In the genomic region with DNA sequence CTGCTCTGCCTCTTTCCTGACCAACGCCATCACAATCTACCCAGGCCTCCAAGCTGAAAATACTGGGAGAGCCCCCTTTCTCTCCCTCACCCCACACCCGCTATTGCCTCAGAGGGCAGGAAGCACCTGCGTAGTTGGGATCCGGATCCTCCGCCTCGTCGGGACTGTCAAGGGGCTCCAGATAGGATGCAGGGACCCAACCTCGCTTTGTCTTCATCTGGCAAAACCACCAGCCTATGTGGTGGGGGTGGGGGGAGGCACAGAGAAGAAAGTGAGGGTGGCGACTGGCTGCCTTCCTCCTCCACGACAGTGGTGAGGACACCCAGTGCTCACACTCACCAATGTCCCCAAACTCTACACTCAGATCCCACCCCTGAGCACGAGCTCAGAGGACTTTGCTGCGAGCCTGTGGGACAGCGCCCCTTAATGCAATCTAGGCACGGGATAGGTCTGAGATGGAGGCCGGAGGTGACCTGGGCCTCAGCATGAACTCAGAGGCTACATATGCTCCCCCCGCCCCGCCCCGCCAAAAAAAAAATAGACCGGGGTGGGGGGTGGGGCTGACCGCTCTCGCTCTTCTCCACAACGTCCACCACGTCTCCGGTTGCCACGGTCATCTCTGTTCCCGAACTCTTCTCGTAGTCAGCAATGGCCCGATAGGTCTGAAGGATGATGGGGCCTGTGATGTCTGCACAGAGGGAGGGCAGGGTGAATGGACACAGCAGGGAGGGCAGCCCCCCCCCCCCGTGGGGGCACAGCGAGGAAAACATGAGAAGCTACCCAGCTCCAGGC, we compare ENCODE assay signal across 25 mouse cellular contexts. TPM values are rescaled to one million over a fixed set of nuclear protein-coding genes. Genes with fewer than 3 reads are reported as not detected.
DNase-seq lines count a peak whose midpoint lies in the region; ATAC-seq lines count a peak whose summit lies in the region.
"Had no signal": no experiment of that assay in that cellular context is flagged by ENCODE, and none has a peak within 500 bp of the region (broad histone marks: within the 10 kb centered on the region; RNA-seq: fewer than 3 reads in every experiment).

No protein-coding gene starts in this region.

- no peak for ATAC-seq in kidney, embryonic 16.5 days (ENCODE audit: low FRiP score, low TSS enrichment)
- peak; percentile 38 to 44 for ATAC-seq in hematopoietic stem cell, adult 5-6 weeks (replicated peaks in 1 of 2; ENCODE audit: insufficient read depth in 1 of 2, low FRiP score in 2 of 2, low TSS enrichment in 1 of 2, low read depth in 1 of 2, poor library complexity in 2 of 2, severe bottlenecking in 2 of 2)
- ATAC-seq: activated CD4-positive, CD25-positive, alpha-beta regulatory T cell, adult 4 months; forebrain, embryonic 16.5 days; hindbrain, embryonic 16.5 days; intestine, postnatal 0 days; midbrain, embryonic 13.5 days had no signal

- WGBS in kidney, embryonic 16.5 days, result 75% methylated on average over 30 of the region's 30 CpGs

- no peak overlapping the region for H3K27ac ChIP-seq in kidney, embryonic 16.5 days (ENCODE audit: low read length)
- H3K27ac ChIP-seq: limb, embryonic 13.5 days; macrophage; midbrain, embryonic 13.5 days; neural tube, embryonic 13.5 days; stomach, postnatal 0 days had no signal

- no peaks in the 10 kb centered on the region; the same call in 1 of the 2 replicates for H3K27me3 ChIP-seq in kidney, embryonic 16.5 days (ENCODE audit: insufficient read depth, low read length)

- no peak overlapping the region for H3K4me3 ChIP-seq in kidney, embryonic 16.5 days (ENCODE audit: low read length)
- H3K4me3 ChIP-seq: limb, embryonic 13.5 days; midbrain, embryonic 13.5 days; neural tube, embryonic 13.5 days had no signal

- no peak overlapping the region for H3K9ac ChIP-seq in kidney, embryonic 16.5 days (replicated peaks; ENCODE audit: low read length)
- H3K9ac ChIP-seq: limb, embryonic 13.5 days; midbrain, embryonic 13.5 days; neural tube, embryonic 13.5 days had no signal

- H3K36me3 ChIP-seq in kidney, embryonic 16.5 days (ENCODE audit: insufficient read depth, low read length), result no peaks in the 10 kb centered on the region
- H3K36me3 ChIP-seq: limb, embryonic 13.5 days; midbrain, embryonic 13.5 days; neural tube, embryonic 13.5 days had no signal

- peak; percentile 38 to 62 for DNase-seq in kidney, postnatal 4 days
- DNase-seq in thymus, postnatal 25 days, result peak; percentile 40
- no peak for DNase-seq in thymus, postnatal 10 days (ENCODE audit: low spot score in 2 of 2)
- DNase-seq in left cerebral cortex, postnatal 14 days (ENCODE audit: low spot score in 2 of 2), result no peak
- DNase-seq in urinary bladder, postnatal 10 days (ENCODE audit: low spot score), result no peak
- DNase-seq: adrenal gland, postnatal 10 days; cerebellum, adult 11-12 months; cerebellum, postnatal 14 days; embryo, embryonic 11 days; heart, postnatal 10 days; lung, adult 18-20 months; right cerebral cortex, adult 18-20 months had no signal

- intact Hi-C loops in left cerebral cortex, postnatal 14 days (cut with DNase I), result no loop called here

- H3K4me2 ChIP-seq in kidney, embryonic 16.5 days (replicated peaks; ENCODE audit: low read depth, low read length), result no peak overlapping the region
- H3K4me2 ChIP-seq: heart, embryonic 11.5 days; limb, embryonic 13.5 days; midbrain, embryonic 13.5 days; neural tube, embryonic 13.5 days had no signal

- peaks cover 32% of the 10 kb centered on the region for H3K4me1 ChIP-seq in kidney, embryonic 16.5 days (ENCODE audit: insufficient read depth, low read length)

- H3K9me3 ChIP-seq in kidney, embryonic 16.5 days (ENCODE audit: low read length), result no peaks in the 10 kb centered on the region
- H3K9me3 ChIP-seq: G1E; limb, embryonic 13.5 days; midbrain, embryonic 13.5 days; neural tube, embryonic 13.5 days had no signal

RNA-seq across cellular contexts. Expression of gene Ncf1, which starts 4.1 kb away (rescaled TPM):
- 2.5 and 4.2 TPM in 2 replicates for polyA plus RNA-seq in kidney, embryonic 16.5 days (2015; fragmentation: Nextera tagmentation; extraction: Ambion mirVana)
- total RNA-seq in hematopoietic stem cell, adult 5-6 weeks (2017), result 61.2 and 107 TPM in 2 replicates
- total RNA-seq in left cerebral cortex, postnatal 14 days (2021), result 1 to 10 TPM; 6.7 to 9.2 TPM

RNA-seq across cellular contexts. Expression of gene Gtf2ird2, which starts 41.5 kb away (rescaled TPM):
- 10.4 and 11.0 TPM in 2 replicates for polyA plus RNA-seq in kidney, embryonic 16.5 days (2015; fragmentation: Nextera tagmentation; extraction: Ambion mirVana)
- total RNA-seq in hematopoietic stem cell, adult 5-6 weeks (2017), result 7.8 and 11.9 TPM in 2 replicates
- total RNA-seq in left cerebral cortex, postnatal 14 days (2021), result 10 to 100 TPM; 14.5 to 15.4 TPM

RNA-seq across cellular contexts. Expression of gene Rcc1l, which starts 48.7 kb away (rescaled TPM):
- 34.9 and 36.3 TPM in 2 replicates for polyA plus RNA-seq in kidney, embryonic 16.5 days (2015; fragmentation: Nextera tagmentation; extraction: Ambion mirVana)
- total RNA-seq in hematopoietic stem cell, adult 5-6 weeks (2017), result 8.0 and 9.1 TPM in 2 replicates
- total RNA-seq in left cerebral cortex, postnatal 14 days (2021), result 10 to 100 TPM; 15.7 to 16.0 TPM

Comparison
In these comparisons a context has a peak if more than half of its experiments do, and no peak if none do; other contexts are left out.
1. DNase-seq: peak in kidney, postnatal 4 days (2 of 2) and thymus, postnatal 25 days (single experiment); none in thymus, postnatal 10 days (0 of 2), left cerebral cortex, postnatal 14 days (0 of 2) and urinary bladder, postnatal 10 days (single experiment).